Mouse (Mus musculus): ENCODE data around the gene Lrrfip1.

DNA sequence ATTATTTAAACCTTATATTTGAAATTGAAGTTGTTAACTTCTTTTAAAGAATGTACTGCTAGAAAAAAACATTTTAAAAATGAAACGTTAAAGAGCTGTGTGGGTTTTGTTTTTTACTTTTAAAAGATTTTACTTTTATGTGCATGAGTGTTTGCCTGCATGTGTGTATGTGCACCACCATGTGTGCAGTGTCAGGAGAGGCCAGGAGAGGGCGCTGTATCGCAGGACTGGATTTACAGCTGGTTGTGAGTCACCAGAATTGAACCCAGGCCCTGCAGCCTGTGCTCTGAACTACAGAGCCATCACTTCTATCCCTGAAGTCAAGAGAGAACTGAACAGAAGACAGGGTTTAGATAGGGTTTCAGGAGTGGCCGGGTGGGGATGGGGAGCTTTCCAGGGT, 130.3 kb downstream of the Lrrfip1 start:
- TF ChIP-seq CTCF (IDR thresholded peaks at IDR 0.05; ENCODE audit: low read depth) (no peak; the same call in 1 of the 2 replicates), EP300 (IDR thresholded peaks at IDR 0.05; ENCODE audit: low read depth) (no peak)
